Mouse (Mus musculus) brown adipose tissue, adult 24 weeks (tissue): Measurements from ENCODE around the gene Ccdc7a. TPM values are rescaled to one million over a fixed set of nuclear protein-coding genes. Genes with fewer than 3 reads are reported as not detected.
A peak's percentile ranks its signal among the peaks of the same experiment; 100 is the strongest.

Experiments
- H3K27ac ChIP-seq: fragments of 200-500 bp; replicated peaks from 2 replicates; pipeline ENCODE4 v1.5.1; 2012; ENCODE audit warnings: low read depth, mild to moderate bottlenecking, low read length
- H3K4me1 ChIP-seq: fragments of 200-500 bp; 2 replicates; pipeline ENCODE4 v1.6.1; 2012; ENCODE audit warnings: low read length, mixed read lengths; ENCODE audit not compliant: control insufficient read depth, insufficient read depth, insufficient read length
- H3K4me3 ChIP-seq: fragments of 200-500 bp; 2 replicates; pipeline ENCODE4 v1.5.1; 2012; ENCODE audit warnings: low read depth, mild to moderate bottlenecking, low read length, moderate library complexity; ENCODE audit not compliant: insufficient read depth
- polyA plus RNA-seq: library from polyadenylated mRNA; stranded (reverse); fragments of >200 nt; gene quantifications from 2 replicates; pipeline ENCODE4 v1.2.4, GENCODE M21; 2012; ENCODE audit not compliant: missing spikeins, insufficient read depth, insufficient read length

Ccdc7a gene
- polyA plus RNA-seq, 1 experiment = not detected

DNA sequence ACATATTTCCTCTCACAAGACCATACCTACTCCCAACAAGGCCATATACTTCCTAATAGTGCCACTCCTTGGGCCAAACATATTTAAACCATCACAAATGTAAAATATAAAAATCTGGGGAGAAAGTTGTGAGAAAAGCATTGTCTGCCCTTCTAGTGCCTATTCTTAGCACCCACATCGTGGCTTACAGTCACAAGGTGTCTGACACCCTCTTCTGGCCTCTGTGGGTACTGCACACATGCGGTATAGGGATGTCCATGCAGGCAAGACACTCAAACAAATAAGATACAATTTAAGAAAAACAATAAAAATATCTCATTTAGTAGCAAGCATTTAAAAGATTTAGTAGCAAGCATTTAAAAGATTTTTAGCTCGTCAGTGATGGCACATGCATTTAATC, 356.1 kb downstream of the Ccdc7a start:
- H3K27ac ChIP-seq = no peak overlapping the region
- H3K4me1 ChIP-seq = no peaks in the 10 kb centered on the region
- no peak overlapping the region for H3K4me3 ChIP-seq

DNA sequence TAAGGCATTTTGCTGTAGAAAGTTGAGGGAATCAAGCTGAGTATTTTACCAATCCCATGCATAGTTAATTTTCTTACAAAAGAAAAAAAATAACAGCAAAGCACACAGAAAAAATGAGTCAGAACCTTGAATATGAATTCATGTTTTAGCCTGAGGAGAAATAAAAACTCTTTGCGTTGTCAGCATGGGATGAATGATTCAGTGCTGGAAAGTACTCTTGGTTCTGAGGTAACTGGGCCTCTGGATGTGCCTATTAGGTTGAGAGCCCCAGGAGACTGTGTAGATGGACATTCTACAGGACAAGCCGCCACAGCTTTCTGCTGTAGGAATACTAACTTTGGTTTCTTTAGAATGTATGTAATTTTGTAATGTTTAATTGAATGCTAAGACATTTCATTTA, 360.5 kb downstream of the Ccdc7a start:
- Histone ChIP-seq H3K27ac (no peak overlapping the region), H3K4me1 (peaks cover 8% of the 10 kb centered on the region), H3K4me3 (no peak overlapping the region)

DNA sequence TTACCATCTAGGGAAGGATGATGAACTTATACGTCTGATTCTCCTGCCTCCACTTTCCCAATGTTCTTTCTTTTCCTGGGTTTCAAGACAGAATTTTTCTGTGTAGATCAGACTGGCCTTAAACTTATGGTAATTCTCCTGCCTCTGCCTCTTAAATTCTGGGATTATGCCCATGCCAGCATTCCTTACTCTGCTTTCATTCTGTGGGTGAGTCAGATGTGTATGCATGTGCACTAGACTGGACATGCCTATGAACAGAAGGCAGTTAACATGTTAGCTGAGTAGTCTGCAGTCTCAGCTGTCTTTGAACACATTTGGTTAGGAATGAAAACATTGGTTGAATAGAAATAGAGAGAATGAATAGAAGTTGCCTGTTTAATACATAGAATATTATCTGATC, 360.9 kb downstream of the Ccdc7a start:
- no peak overlapping the region for H3K4me3 ChIP-seq
- 0 out of 2 replicates have a peak overlapping the region, but pooled peaks have one; percentile 40 for H3K27ac ChIP-seq
- peaks cover 11% of the 10 kb centered on the region for H3K4me1 ChIP-seq

DNA sequence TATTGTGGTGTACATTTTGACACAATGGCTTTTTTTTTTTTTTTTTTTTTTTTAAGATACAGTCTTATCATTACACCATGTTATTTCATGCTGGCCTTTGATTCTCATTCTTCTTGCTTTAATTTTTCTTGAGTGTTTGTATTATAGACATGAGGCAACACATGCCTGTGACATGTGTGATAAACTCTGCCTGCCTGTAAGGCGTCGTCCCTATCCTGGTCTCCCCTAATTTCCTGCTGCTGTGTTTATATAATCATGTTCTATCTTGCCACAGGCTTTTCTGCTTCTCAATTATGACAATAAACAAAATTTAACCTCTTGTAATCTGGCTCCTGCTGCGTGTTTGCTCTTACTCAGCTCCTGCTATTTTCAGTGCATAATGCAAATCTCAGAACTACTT, 367.4 kb downstream of the Ccdc7a start:
- H3K27ac ChIP-seq = no peak overlapping the region
- peaks cover 18% of the 10 kb centered on the region for H3K4me1 ChIP-seq

DNA sequence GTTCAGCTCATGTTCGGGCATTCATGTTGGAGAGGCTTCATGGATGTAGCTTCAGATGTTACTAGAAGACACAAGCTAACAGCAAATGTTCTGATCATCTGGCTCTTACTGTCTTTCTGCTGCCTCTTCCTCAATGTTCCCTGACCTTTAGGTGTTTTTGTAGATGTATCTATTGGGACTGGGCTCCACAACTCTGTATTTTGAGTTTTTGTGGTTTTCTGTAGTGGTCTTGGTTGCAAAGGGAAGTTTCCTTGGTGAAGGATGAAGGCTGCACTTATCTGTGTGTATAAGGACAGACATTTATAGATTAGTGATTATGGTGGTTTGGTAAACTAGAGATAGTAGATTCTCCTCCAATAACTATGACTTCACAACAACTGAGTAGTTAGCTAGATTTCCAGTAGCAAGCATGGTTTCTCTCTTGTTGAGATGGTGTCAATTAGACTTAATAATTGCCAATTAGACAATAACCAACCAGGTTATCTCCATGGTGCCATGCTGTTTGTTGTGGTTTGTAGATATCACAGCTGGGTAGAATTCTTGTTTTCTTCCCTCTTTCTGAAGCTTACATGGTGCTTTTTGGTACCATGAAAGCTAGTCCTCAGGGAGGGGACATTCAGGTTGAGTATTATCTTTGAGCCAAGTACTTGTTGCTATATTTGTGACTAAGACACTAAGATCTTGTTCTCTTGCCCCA, 368.5 kb downstream of the Ccdc7a start:
- H3K4me1 ChIP-seq = peaks cover 20% of the 10 kb centered on the region
- H3K4me3 ChIP-seq = no peak overlapping the region
- H3K27ac ChIP-seq = no peak overlapping the region

More for the DNA sequence above, 367.4 kb downstream of the Ccdc7a start:
- H3K4me3 ChIP-seq = no peak overlapping the region

DNA sequence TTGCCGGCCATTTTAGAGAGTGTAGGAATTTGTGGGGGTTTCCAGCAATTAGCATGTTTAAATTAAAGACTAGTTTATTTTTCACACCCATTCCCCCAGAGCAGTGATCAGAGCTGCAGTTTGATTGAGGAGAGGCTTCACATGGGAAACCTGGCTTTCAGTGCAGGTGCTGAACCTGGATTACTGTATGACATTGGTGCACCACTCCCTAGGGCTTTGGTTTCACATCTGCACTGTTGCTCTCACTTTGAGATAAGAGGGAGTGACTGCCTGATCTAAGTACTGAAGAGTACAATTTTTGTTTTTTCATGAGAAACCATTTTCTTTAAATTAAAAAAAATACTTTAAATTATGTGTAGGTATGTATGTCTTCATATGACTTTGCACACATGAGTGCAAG, 375.3 kb downstream of the Ccdc7a start:
- peaks cover 20% of the 10 kb centered on the region for H3K4me1 ChIP-seq
- no peak overlapping the region for H3K4me3 ChIP-seq
- no peak overlapping the region for H3K27ac ChIP-seq

DNA sequence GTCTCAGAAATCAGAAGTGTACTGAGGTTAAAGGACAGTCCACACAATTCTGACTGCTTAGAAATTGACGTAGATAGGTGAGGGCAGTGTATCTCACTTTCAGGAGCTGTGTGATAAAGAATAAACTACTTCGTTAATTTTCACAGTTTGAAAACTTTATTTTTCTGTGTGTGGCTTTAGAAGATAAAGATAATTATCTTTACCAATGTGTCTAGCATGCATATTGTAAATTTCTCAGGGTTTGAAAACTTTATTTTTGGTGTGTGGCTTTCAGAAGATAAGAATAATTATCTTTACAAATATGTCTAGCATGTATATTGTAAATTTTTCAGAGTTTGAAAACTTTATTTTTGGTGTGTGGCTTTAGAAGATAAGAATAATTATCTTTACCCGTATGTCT, 376.6 kb downstream of the Ccdc7a start:
- H3K4me1 ChIP-seq = peaks cover 18% of the 10 kb centered on the region
- no peak overlapping the region for H3K4me3 ChIP-seq
- no peak overlapping the region for H3K27ac ChIP-seq

DNA sequence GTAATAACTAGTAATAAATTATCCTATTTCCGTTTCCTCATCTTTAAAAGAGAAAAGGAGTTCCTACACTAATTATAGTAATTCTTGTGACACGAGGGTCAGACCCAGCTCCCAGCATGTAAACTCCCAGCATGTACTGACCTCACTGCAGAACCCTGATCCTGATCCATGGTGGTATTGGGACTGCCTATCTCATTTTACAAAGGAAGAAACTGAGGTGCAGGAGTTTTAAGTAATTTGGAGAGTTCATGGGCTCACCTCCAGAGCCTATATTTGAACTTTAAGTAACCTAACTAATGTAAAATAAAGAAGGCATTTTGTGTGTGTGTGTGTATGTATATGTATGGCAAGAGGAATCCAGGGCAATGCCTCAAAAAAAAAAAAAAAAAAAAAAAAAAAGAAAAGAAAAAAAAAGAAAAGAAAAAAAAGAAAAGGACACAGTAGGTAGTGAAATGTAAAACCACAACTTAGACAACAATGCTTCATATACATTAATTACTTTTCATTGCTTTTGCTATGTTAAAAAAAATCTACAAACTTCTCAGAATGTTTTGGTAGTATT, 378.8 kb downstream of the Ccdc7a start:
- Histone ChIP-seq H3K4me3 (peak overlapping the region; percentile 97), H3K4me1 (peaks cover 10% of the 10 kb centered on the region)

DNA sequence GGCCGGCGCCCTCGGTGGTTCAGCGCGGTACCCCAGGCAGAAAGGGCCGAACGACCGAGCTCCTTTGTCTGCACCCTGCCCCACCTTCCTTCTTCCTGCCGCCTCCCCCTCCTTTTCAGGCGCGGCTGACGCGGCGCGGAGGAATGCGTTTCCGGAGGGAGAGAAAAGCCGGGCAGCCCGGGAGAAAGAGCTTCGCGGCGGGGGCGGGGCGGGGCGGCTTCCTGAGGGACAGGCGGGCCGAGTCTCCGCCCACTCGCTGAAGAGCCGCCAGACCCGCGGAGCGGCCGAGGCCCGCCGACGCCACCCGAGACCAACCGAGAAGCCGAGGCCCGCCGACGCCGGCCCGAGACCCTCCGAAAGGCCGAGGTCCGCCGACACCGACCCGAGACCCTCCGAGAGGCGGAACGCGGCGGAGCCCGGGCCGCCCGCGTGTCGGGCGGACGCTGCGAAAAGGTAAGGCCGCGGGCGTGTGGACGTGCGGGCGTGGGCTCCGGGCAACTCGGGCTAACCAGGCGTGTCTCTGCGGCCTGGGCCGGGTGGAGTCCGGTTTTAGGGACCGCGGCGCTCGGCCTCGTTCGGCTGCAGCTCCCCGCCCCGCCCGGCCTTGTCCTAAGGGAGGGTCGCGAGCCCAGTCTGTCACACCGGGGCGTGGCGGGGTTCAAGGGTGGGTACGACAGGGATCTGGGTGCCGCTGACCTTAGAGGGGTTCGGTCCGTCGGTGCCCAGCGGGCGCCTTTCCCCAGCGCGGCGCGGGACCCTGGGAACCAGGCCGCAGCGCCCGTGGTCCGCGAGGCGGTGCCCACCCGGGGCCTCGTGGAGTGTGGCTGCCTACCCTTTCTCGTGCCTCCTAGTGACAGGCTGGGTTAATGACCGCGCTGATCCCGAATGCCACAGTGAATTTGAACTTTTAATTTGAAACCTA, 379.5 kb downstream of the Ccdc7a start, which contains the start of gene Itgb1:
Gene Itgb1, plus strand, starts transcription at position 148 of the 922 bp plus-strand sequence.
- Histone ChIP-seq H3K4me1 (peaks cover 10% of the 10 kb centered on the region), H3K27ac (peak within 1 kb of the TSS; percentile 99), H3K4me3 (peak within 1 kb of the TSS; percentile 97)

More for the DNA sequence above, 378.8 kb downstream of the Ccdc7a start:
- H3K27ac ChIP-seq = peak overlapping the region; percentile 98

DNA sequence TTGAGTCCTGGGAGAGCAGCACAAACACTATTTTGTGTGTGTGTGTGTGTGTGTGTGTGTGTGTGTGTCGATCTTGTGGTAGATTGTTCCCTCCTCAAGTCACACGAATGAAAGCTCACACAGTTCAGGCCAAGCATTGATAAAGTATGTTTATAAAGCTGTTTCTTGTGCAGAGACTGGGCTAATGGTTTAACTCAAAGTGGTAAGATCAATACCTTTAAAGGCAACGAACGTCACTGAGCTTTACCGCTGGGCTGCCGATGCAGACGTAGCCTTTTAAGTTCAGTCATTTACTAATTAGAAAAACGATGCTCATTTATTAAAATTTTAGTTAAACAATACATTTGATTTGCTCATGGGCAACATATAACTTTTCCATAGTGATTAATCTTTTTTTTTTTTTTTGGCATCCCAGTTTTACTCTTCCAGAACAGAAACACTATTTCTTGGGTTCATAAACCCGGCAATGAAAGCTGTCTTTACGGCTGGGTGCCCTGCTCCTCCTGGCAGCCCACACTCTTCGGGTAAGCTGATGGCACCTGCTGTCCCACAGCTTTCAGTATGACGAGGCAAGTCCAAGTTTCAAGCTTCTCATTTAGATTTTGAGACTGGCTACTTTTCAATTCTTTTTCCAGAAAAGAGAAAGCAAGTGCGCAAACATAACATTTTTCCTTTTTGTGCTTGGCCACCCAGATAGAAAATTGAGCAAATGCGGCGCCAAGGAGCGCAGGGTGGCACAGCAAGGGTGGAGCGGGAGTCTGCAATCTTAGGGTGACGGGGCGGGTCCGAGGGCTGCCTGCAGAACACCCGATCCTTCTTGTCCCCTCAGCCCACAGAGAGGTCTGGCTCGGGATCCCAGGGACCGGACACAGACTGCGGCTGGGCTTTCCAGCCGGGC, 380.5 kb downstream of the Ccdc7a start:
- peaks cover 6% of the 10 kb centered on the region for H3K4me1 ChIP-seq
- H3K4me3 ChIP-seq = peak overlapping the region; percentile 94

More for the DNA sequence above, 380.5 kb downstream of the Ccdc7a start:
- peak overlapping the region; percentile 99 for H3K27ac ChIP-seq

Other genes with a start within 250 kb of the Ccdc7a start
- not detected in 2 replicates for gene Ccdc7b, start 1.6 kb upstream of the Ccdc7a start, polyA plus RNA-seq
- not detected in 2 replicates for gene Gm10999, start 66.1 kb upstream of the Ccdc7a start, polyA plus RNA-seq
- gene 2610044O15Rik8, start 168.9 kb upstream of the Ccdc7a start, polyA plus RNA-seq = 9.6 and 15.8 TPM in 2 replicates